Mouse (Mus musculus) embryonic fibroblast, embryonic 13.5 days (primary cell): ENCODE measurements around the gene Tspan4.

Experiments used
- CTCF ChIP-seq: IDR thresholded peaks from 2 replicates; pipeline ENCODE4 v1.5.1; 2011; ENCODE audit warnings: mild to moderate bottlenecking, control low read depth, low read length, moderate library complexity, borderline replicate concordance; ENCODE audit not compliant: insufficient read depth
- POLR2A ChIP-seq: IDR thresholded peaks from 2 replicates; pipeline ENCODE4 v1.6.1; 2011; ENCODE audit warnings: low read depth, mild to moderate bottlenecking, control low read depth, low read length, moderate library complexity

GRCm38 (mm10) chr7:141478270-141478748 is 3.3 kb downstream of the Tspan4 start:
- TF ChIP-seq CTCF, result no peak
- TF ChIP-seq POLR2A, result no peak
